Mouse (Mus musculus) ES-E14 (cell line): Measurements from ENCODE around the gene Wnt2.

Source experiments
- MAFK ChIP-seq: IDR thresholded peaks from 2 replicates; pipeline ENCODE4 v1.6.1; 2014; ENCODE audit warnings: mild to moderate bottlenecking, low read depth, low read length, inconsistent platforms; ENCODE audit not compliant: insufficient read depth
- ZC3H11A ChIP-seq: IDR thresholded peaks from 2 replicates; pipeline ENCODE4 v1.6.1; 2012; ENCODE audit warnings: low read depth, mild to moderate bottlenecking, inconsistent platforms, low read length, borderline replicate concordance

GRCm38 (mm10) chr6:18024133-18024794 is 6.1 kb downstream of the Wnt2 start:
- TF ChIP-seq MAFK (no peak), ZC3H11A (no peak)
